Mouse (Mus musculus) ES-E14 (cell line): ENCODE measurements at regions not wholly inside any gene's neighbourhood (a gene's known extent, or its start where the extent isn't known, plus 50 kb on each side); places are given as distances from the start of the nearest gene placed in this dataset.

Experiments used
- CHD2 ChIP-seq: IDR thresholded peaks from 2 replicates; pipeline ENCODE4 v1.6.1; 2014; ENCODE audit warnings: mild to moderate bottlenecking, low read depth, low read length, inconsistent platforms
- MAFK ChIP-seq: IDR thresholded peaks from 2 replicates; pipeline ENCODE4 v1.6.1; 2014; ENCODE audit warnings: mild to moderate bottlenecking, low read depth, low read length, inconsistent platforms; ENCODE audit not compliant: insufficient read depth
- ZNF384 ChIP-seq: IDR thresholded peaks from 2 replicates; pipeline ENCODE4 v1.6.1; 2012; ENCODE audit warnings: low read depth, low read length, inconsistent platforms

- TF ChIP-seq ZNF384 (no peak), MAFK (no peak), CHD2 (no peak)
Measured at GRCm38 (mm10) chr4:95106881-95107665, 55.1 kb upstream of the Jun start.
